Mouse (Mus musculus): ENCODE measurements around the gene Nsmf. TPM values are rescaled to one million over a fixed set of nuclear protein-coding genes. Genes with fewer than 3 reads are reported as not detected.

The Nsmf gene
- total RNA-seq (2023) = 10 to 100 TPM; 23.6 to 33.9 TPM

GRCm38 (mm10) chr2:25054221-25055067 lies at the start of gene Nsmf:
Gene Nsmf, plus strand, starts transcription at chr2:25054355.

GRCm38 (mm10) chr2:25080076-25080475 lies 25.9 kb downstream of the Nsmf start, which contains the start of gene Entpd8:
Gene Entpd8, plus strand, starts transcription at chr2:25080304.

DNA sequence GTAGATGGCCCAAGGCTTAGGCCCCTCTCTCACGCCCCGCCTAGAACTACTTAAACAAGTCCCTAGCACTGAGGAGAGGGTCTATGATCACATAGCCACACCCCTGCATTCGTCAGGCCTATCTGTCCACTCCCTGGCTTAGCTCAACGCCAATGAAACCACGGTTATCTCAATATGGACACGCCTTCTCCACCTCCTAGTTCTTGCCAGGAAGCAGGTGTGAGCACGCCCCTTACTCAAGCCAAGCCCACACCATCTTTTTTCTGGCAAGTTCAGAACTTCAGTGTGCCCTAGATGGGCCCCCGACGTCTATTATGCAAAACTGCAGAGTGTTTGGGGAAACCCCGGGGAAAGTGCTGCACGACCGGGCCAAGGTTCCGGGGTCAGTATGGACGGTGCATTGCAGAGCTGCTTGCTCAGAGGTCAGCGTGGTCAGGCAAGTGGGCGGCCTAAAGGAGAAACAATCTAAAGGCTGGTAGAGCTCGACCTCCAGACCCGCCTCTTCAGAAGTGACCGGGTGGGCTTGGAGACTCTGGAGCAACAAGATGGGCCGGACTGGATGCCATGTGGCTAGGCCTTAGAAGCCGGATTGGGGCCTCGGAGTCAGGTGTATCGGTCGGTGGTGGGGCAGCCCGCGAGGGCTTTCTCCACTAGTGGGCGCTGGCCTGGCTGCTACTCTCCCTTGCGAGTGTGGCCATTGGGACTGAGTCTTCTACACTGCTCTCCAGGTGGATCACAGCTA lies 41.1 kb downstream of the Nsmf start, which contains the start of gene Noxa1:
TSS of gene Noxa1 (minus strand) at position 41 of the 742 bp plus-strand sequence.

Other genes with a start within 250 kb of the Nsmf start
- gene Ehmt1, start 134.7 kb upstream of the Nsmf start, total RNA-seq (2023) = 100 to 1,000 TPM in 1 of 2 experiments, 10 to 100 TPM in 1; 88.4 to 112 TPM
- 100 to 1,000 TPM; 127 to 131 TPM for gene Arrdc1, start 119.1 kb upstream of the Nsmf start, total RNA-seq (2023)
- gene Zmynd19, start 104.6 kb upstream of the Nsmf start, total RNA-seq (2023) = 1 to 10 TPM; 7.1 to 7.6 TPM
- 1 to 10 TPM; 6.0 to 7.0 TPM for gene Dph7, start 92.0 kb upstream of the Nsmf start, total RNA-seq (2023)
- gene Mrpl41, start 79.3 kb upstream of the Nsmf start, total RNA-seq (2023) = 10 to 100 TPM; 17.2 to 17.4 TPM
- gene Pnpla7, start 78.3 kb upstream of the Nsmf start, total RNA-seq (2023) = 100 to 1,000 TPM; 133 to 171 TPM
- gene Entpd8, start 25.9 kb downstream of the Nsmf start, total RNA-seq (2023) = not detected
- gene Noxa1, start 40.8 kb downstream of the Nsmf start, total RNA-seq (2023) = not detected
- gene Nrarp, start 126.4 kb downstream of the Nsmf start, total RNA-seq (2023) = 1 to 10 TPM; 5.6 to 5.8 TPM
- gene Tor4a, start 142.5 kb downstream of the Nsmf start, total RNA-seq (2023) = 10 to 100 TPM; 34.6 to 36.4 TPM
- 10 to 100 TPM; 48.9 to 59.0 TPM for gene Nelfb, start 157.1 kb downstream of the Nsmf start, total RNA-seq (2023)
- not detected for gene Stpg3, start 160.3 kb downstream of the Nsmf start, total RNA-seq (2023)
- gene Fam166a, start 164.4 kb downstream of the Nsmf start, total RNA-seq (2023) = not detected
- 10 to 100 TPM; 47.5 to 50.6 TPM for gene Tubb4b, start 170.3 kb downstream of the Nsmf start, total RNA-seq (2023)
- not detected for gene Slc34a3, start 180.0 kb downstream of the Nsmf start, total RNA-seq (2023)
- gene Rnf224, start 182.4 kb downstream of the Nsmf start, total RNA-seq (2023) = not detected
- under 1 TPM in 1 of 2 experiments, not detected in 1; 0.88 TPM for gene Rnf208, start 187.9 kb downstream of the Nsmf start, total RNA-seq (2023)
- not detected for gene Cysrt1, start 188.1 kb downstream of the Nsmf start, total RNA-seq (2023)
- gene AL732309.1, start 192.5 kb downstream of the Nsmf start, total RNA-seq (2023) = 1 to 10 TPM; 2.3 to 2.6 TPM
- gene Tmem203, start 201.1 kb downstream of the Nsmf start, total RNA-seq (2023) = 10 to 100 TPM; 14.0 to 21.2 TPM
- 10 to 100 TPM; 21.1 to 24.9 TPM for gene Tprn, start 208.3 kb downstream of the Nsmf start, total RNA-seq (2023)
- gene Ssna1, start 218.1 kb downstream of the Nsmf start, total RNA-seq (2023) = 10 to 100 TPM; 49.1 TPM
- gene Anapc2, start 218.1 kb downstream of the Nsmf start, total RNA-seq (2023) = 10 to 100 TPM; 83.4 to 88.1 TPM
- gene Tmem210, start 233.8 kb downstream of the Nsmf start, total RNA-seq (2023) = not detected
- gene Lrrc26, start 235.6 kb downstream of the Nsmf start, total RNA-seq (2023) = not detected

Measured in monocyte, adult 59 days (primary cell).